Mouse (Mus musculus) liver, embryonic 13.5 days (tissue): ENCODE measurements at regions not wholly inside any gene's neighbourhood (a gene's known extent, or its start where the extent isn't known, plus 50 kb on each side); places are given as distances from the start of the nearest gene placed in this dataset.

ENCODE experiments used
- ATAC-seq: fragments of 200-750 bp; cut with Nextera tagmentation; 2 replicates; pipeline ENCODE4 v1.8.0; 2017; ENCODE audit warnings: low read depth, mild to moderate bottlenecking, moderate number of reproducible peaks, moderate library complexity
- DNase-seq: peaks from one replicate; pipeline ENCODE4 v3.0.0; 2022
- H3K27ac ChIP-seq: fragments of 300-500 bp; sonication (generic); 2 replicates; pipeline ENCODE4 v1.5.1; 2015; ENCODE audit warnings: moderate library complexity, mild to moderate bottlenecking, inconsistent platforms
- H3K27me3 ChIP-seq: fragments of 300-500 bp; sonication (generic); 2 replicates; pipeline ENCODE4 v1.6.1; 2015; ENCODE audit warnings: mild to moderate bottlenecking, inconsistent platforms
- H3K36me3 ChIP-seq: fragments of 300-500 bp; sonication (generic); 2 replicates; pipeline ENCODE4 v1.6.1; 2015; ENCODE audit warnings: mild to moderate bottlenecking, inconsistent platforms
- H3K4me1 ChIP-seq: fragments of 300-500 bp; sonication (generic); replicated peaks from 2 replicates; pipeline ENCODE4 v1.6.1; 2015; ENCODE audit warnings: inconsistent platforms
- H3K4me2 ChIP-seq: fragments of 300-500 bp; sonication (generic); 2 replicates; pipeline ENCODE4 v1.6.1; 2015; ENCODE audit warnings: inconsistent platforms, mild to moderate bottlenecking, moderate library complexity
- H3K4me3 ChIP-seq: fragments of 300-500 bp; sonication (generic); replicated peaks from 2 replicates; pipeline ENCODE4 v1.5.1; 2015; ENCODE audit warnings: mild to moderate bottlenecking, inconsistent platforms
- H3K9ac ChIP-seq: fragments of 300-500 bp; sonication (generic); 2 replicates; pipeline ENCODE4 v1.6.1; 2015; ENCODE audit warnings: mild to moderate bottlenecking, inconsistent platforms
- H3K9me3 ChIP-seq: fragments of 300-500 bp; sonication (generic); replicated peaks from 2 replicates; pipeline ENCODE4 v1.6.1; 2016; ENCODE audit warnings: inconsistent platforms
- WGBS: fragments of 180-500 bp; shearing (Covaris S2); methylation state at CpG from one replicate; pipeline ENCODE4 v1.1.7; 2015; ENCODE audit not compliant: insufficient replicate concordance; 5-methylcytosine and 5-hydroxymethylcytosine counted together

- H3K9ac ChIP-seq, result no peak overlapping the region
These were observed 321.5 kb upstream of the Robo2 start for GRCm38 (mm10) chr16:74732940-74733776.

GRCm38 (mm10) chr16:74730169-74730794, 318.7 kb upstream of the Robo2 start:
- Histone ChIP-seq H3K4me3 (no peak overlapping the region), H3K9ac (no peak overlapping the region), H3K27ac (no peak overlapping the region), H3K36me3 (no peaks in the 10 kb centered on the region), H3K9me3 (no peaks in the 10 kb centered on the region), H3K4me2 (no peak overlapping the region), H3K27me3 (no peaks in the 10 kb centered on the region), H3K4me1 (no peaks in the 10 kb centered on the region)
- ATAC-seq, result no peak
- DNase-seq, result no peak
- WGBS, result 59% methylated on average over 3 of the region's 3 CpGs

More at GRCm38 (mm10) chr16:74732940-74733776, 321.5 kb upstream of the Robo2 start:
- H3K4me3 ChIP-seq, result no peak overlapping the region
- H3K36me3 ChIP-seq, result no peaks in the 10 kb centered on the region
- no peak overlapping the region for H3K4me2 ChIP-seq
- no peaks in the 10 kb centered on the region for H3K9me3 ChIP-seq
- no peaks in the 10 kb centered on the region for H3K27me3 ChIP-seq
- no peak overlapping the region for H3K27ac ChIP-seq
- WGBS, result 62% methylated on average over 9 of the region's 9 CpGs
- H3K4me1 ChIP-seq, result no peaks in the 10 kb centered on the region
- no peak for DNase-seq
- ATAC-seq, result no peak

DNA sequence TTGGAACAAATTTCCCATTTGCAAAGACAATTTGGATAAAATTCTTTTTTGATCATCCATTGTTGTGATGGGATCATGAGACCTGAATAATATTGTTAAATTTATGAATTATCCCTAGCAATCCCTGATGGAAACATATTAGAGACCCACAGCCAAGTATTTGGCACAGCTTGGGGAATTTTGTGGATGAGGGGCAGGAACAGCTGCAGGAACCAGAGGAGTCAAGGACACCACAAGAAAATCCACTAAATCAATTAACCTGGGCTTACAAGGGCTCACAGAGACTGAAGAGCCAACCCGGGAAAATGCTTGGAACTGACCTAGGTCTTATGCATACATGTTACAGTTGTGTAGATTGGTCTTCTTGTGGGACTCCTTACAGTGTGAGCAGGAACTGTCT, 311.6 kb upstream of the Robo2 start:
- H3K27me3 ChIP-seq, result no peaks in the 10 kb centered on the region
- no peak overlapping the region for H3K4me3 ChIP-seq
- WGBS, result 42% methylated on average over 1 of the region's 1 CpGs
- DNase-seq, result no peak
- no peaks in the 10 kb centered on the region for H3K4me1 ChIP-seq
- ATAC-seq, result no peak
- no peak overlapping the region for H3K4me2 ChIP-seq
- no peak overlapping the region for H3K27ac ChIP-seq
- no peaks in the 10 kb centered on the region for H3K9me3 ChIP-seq
- H3K9ac ChIP-seq, result no peak overlapping the region
- no peaks in the 10 kb centered on the region for H3K36me3 ChIP-seq

GRCm38 (mm10) chr16:74718154-74718553, 306.5 kb upstream of the Robo2 start:
- no peak overlapping the region for H3K4me2 ChIP-seq
- no peak for ATAC-seq
- H3K36me3 ChIP-seq, result no peaks in the 10 kb centered on the region
- H3K4me3 ChIP-seq, result no peak overlapping the region
- H3K4me1 ChIP-seq, result no peaks in the 10 kb centered on the region
- no peak for DNase-seq
- WGBS, result 58% methylated on average over 2 of the region's 2 CpGs
- no peak overlapping the region for H3K27ac ChIP-seq
- no peaks in the 10 kb centered on the region for H3K9me3 ChIP-seq
- no peak overlapping the region for H3K9ac ChIP-seq
- no peaks in the 10 kb centered on the region for H3K27me3 ChIP-seq

DNA sequence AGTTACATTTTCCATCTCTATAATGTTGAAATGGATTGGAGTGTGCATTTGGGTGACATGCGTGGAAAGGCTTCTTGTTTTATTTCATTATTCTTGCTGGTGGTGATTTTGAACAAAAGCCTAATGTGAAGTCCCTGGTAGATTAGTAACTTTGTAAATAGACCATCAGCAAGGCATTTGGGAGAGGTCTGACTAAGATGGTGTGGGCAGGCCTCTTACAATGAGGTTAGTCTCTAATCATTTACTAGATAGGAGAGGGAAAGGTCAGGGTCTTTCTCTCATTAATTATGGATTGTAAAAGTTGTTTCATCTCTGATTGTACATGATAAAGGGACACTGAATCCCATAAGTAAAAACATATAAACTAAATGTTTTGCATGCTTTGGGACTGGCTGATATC, 306.0 kb upstream of the Robo2 start:
- H3K4me1 ChIP-seq, result no peaks in the 10 kb centered on the region
- H3K9ac ChIP-seq, result no peak overlapping the region
- WGBS, result 81% methylated on average over 1 of the region's 1 CpGs
- H3K27me3 ChIP-seq, result no peaks in the 10 kb centered on the region
- H3K4me2 ChIP-seq, result no peak overlapping the region
- H3K9me3 ChIP-seq, result no peaks in the 10 kb centered on the region
- DNase-seq (no peak), ATAC-seq (no peak)
- H3K36me3 ChIP-seq, result no peaks in the 10 kb centered on the region
- no peak overlapping the region for H3K27ac ChIP-seq
- no peak overlapping the region for H3K4me3 ChIP-seq

DNA sequence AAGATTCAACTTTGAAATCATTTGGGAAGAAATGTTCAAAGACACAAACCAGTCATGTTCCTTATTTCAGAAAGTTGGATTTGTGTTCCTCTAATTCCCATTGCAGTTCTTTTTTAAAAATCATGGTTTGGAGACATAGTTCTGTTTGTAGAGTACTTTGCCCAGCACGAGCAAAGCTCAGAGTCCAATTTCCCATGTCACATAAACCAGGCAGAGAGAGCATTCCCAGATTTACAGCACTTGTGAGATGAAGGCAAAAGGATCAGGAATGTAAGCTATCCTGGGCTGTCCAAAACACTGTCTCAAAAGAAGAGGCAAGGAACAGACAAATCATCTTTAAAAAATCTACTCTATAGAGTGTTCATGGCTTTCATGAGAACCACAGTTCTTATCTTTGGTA, 303.3 kb upstream of the Robo2 start:
- Histone ChIP-seq H3K27ac (no peak overlapping the region), H3K9me3 (no peaks in the 10 kb centered on the region), H3K4me2 (no peak overlapping the region), H3K36me3 (no peaks in the 10 kb centered on the region), H3K27me3 (no peaks in the 10 kb centered on the region), H3K4me3 (no peak overlapping the region), H3K4me1 (no peaks in the 10 kb centered on the region), H3K9ac (no peak overlapping the region)
- 38% methylated on average over 1 of the region's 1 CpGs for WGBS
- ATAC-seq (no peak), DNase-seq (no peak)

GRCm38 (mm10) chr16:74712515-74712914, 300.9 kb upstream of the Robo2 start:
- Histone ChIP-seq H3K4me1 (no peaks in the 10 kb centered on the region), H3K27me3 (no peaks in the 10 kb centered on the region), H3K36me3 (no peaks in the 10 kb centered on the region), H3K4me2 (no peak overlapping the region), H3K4me3 (no peak overlapping the region), H3K27ac (no peak overlapping the region), H3K9me3 (no peaks in the 10 kb centered on the region), H3K9ac (no peak overlapping the region)
- 69% methylated on average over 6 of the region's 6 CpGs for WGBS
- DNase-seq, result no peak
- ATAC-seq, result no peak

DNA sequence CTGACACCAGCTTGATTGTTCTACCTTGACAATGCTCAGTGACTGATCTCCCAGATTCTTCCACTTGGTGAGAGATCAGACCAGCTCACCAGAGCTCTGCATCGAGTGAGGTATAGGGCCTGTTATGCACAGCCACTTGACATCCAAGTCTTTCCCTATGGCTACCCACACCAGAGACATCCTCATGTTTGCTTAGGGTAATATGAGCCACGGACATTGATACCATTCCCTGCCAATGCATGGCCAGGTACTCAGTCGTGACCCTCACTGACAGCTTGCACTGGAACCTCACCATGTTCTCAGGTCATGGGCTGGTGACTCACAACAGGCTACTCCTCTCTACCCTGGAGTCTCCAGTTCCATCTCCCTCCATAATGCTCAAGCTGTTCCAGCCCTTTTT, 290.4 kb upstream of the Robo2 start:
- Histone ChIP-seq H3K27me3 (no peaks in the 10 kb centered on the region), H3K4me2 (no peak overlapping the region), H3K27ac (no peak overlapping the region), H3K36me3 (no peaks in the 10 kb centered on the region), H3K4me3 (no peak overlapping the region), H3K4me1 (no peaks in the 10 kb centered on the region), H3K9ac (no peak overlapping the region), H3K9me3 (no peaks in the 10 kb centered on the region)
- 38% methylated on average over 3 of the region's 3 CpGs for WGBS
- no peak for ATAC-seq
- DNase-seq, result no peak

DNA sequence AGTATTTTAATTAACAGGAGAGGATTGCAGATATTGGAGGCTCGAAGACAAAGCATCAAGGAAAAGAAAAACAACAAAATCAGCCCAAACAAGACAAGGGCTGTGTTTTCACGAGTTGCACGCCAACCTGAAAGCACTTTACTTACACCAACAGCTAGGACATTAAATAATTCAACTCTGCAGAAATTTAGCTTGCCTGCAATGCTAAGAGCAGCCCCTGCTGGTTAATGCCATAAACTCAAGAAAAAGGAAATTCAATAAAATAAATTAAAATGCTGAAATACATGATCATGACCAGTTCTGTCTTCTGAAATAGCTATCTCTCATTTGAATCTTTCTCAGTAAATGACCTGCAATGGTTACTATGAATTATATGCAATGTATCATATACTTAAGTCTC, 271.7 kb upstream of the Robo2 start:
- H3K9me3 ChIP-seq, result no peaks in the 10 kb centered on the region
- H3K36me3 ChIP-seq, result no peaks in the 10 kb centered on the region
- H3K4me2 ChIP-seq, result no peak overlapping the region
- no peak overlapping the region for H3K9ac ChIP-seq
- H3K27me3 ChIP-seq, result no peaks in the 10 kb centered on the region
- no peak overlapping the region for H3K4me3 ChIP-seq
- H3K4me1 ChIP-seq, result no peaks in the 10 kb centered on the region
- H3K27ac ChIP-seq, result no peak overlapping the region
- DNase-seq (no peak), ATAC-seq (no peak)
- WGBS, result 26% methylated on average over 3 of the region's 3 CpGs

DNA sequence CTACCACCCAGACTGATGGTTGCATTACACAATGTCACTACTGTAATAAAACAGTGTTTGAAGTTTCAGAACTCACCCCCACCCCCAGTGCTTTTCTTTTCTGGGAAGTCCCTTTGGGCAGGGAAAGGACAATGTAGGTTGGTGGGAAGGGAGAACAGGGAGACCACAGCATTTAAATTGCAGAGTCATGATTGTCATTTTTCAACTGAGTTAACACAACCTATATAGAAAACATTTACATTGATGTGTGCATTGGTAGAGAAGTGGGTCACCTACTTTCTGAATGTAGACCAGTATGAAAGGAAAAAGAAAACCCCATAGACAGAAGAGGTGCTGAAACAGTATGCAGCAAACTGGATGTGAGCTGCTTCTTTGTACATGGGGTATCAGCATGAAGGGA, 264.0 kb upstream of the Robo2 start:
- Histone ChIP-seq H3K4me2 (no peak overlapping the region), H3K9me3 (no peaks in the 10 kb centered on the region), H3K27me3 (no peaks in the 10 kb centered on the region), H3K36me3 (no peaks in the 10 kb centered on the region), H3K4me1 (no peaks in the 10 kb centered on the region), H3K27ac (no peak overlapping the region), H3K4me3 (no peak overlapping the region), H3K9ac (no peak overlapping the region)
- DNase-seq (no peak), ATAC-seq (no peak)

GRCm38 (mm10) chr16:74671466-74671865, 259.8 kb upstream of the Robo2 start:
- Histone ChIP-seq H3K27ac (no peak overlapping the region), H3K27me3 (no peaks in the 10 kb centered on the region), H3K4me1 (no peaks in the 10 kb centered on the region), H3K4me3 (no peak overlapping the region), H3K9ac (no peak overlapping the region), H3K4me2 (no peak overlapping the region), H3K9me3 (no peaks in the 10 kb centered on the region), H3K36me3 (no peaks in the 10 kb centered on the region)
- ATAC-seq, result no peak
- DNase-seq, result no peak
- 73% methylated on average over 3 of the region's 3 CpGs for WGBS

GRCm38 (mm10) chr16:74664337-74664736, 252.7 kb upstream of the Robo2 start:
- no peak overlapping the region for H3K4me2 ChIP-seq
- no peak overlapping the region for H3K27ac ChIP-seq
- H3K36me3 ChIP-seq, result no peaks in the 10 kb centered on the region
- DNase-seq (no peak), ATAC-seq (no peak)
- no peak overlapping the region for H3K9ac ChIP-seq
- no peak overlapping the region for H3K4me3 ChIP-seq
- no peaks in the 10 kb centered on the region for H3K9me3 ChIP-seq
- 59% methylated on average over 1 of the region's 1 CpGs for WGBS
- H3K4me1 ChIP-seq, result no peaks in the 10 kb centered on the region
- H3K27me3 ChIP-seq, result no peaks in the 10 kb centered on the region
